Mouse (Mus musculus) myocyte (in vitro differentiated cells): ENCODE results near the gene Gchfr.

Experiments
- MYOD1 ChIP-seq, 3 experiments: IDR thresholded peaks; one replicate each; pipeline ENCODE4 v1.6.1; 2011; ENCODE audit warnings: control low read depth in 2 of 3, low read depth in 2 of 3, mild to moderate bottlenecking in 2 of 3, moderate library complexity in 1 of 3; ENCODE audit not compliant: insufficient read length in 2 of 3, control insufficient read depth in 1 of 3
- MYOG ChIP-seq, 3 experiments: IDR thresholded peaks; one replicate each; pipeline ENCODE4 v1.6.1; 2011; ENCODE audit warnings: control low read depth in 2 of 3, low read depth in 2 of 3, mild to moderate bottlenecking in 2 of 3; ENCODE audit not compliant: insufficient read length in 2 of 3, control insufficient read depth in 1 of 3, insufficient read depth in 1 of 3
- POLR2A ChIP-seq: IDR thresholded peaks from one replicate; pipeline ENCODE4 v1.6.1; 2011; ENCODE audit warnings: low read depth, mild to moderate bottlenecking, control low read depth, moderate library complexity; ENCODE audit not compliant: insufficient read length
- POLR2AphosphoS2 ChIP-seq: IDR thresholded peaks from one replicate; pipeline ENCODE4 v1.6.1; 2011; ENCODE audit warnings: low read depth, control low read depth; ENCODE audit not compliant: insufficient read length
- TCF12 ChIP-seq: IDR thresholded peaks from one replicate; pipeline ENCODE4 v1.6.1; 2011; ENCODE audit warnings: mild to moderate bottlenecking, control low read depth; ENCODE audit not compliant: poor library complexity, insufficient read depth, severe bottlenecking
- USF1 ChIP-seq: IDR thresholded peaks from one replicate; pipeline ENCODE4 v1.6.1; 2011; ENCODE audit warnings: low read depth, mild to moderate bottlenecking, control low read depth, moderate library complexity

DNA sequence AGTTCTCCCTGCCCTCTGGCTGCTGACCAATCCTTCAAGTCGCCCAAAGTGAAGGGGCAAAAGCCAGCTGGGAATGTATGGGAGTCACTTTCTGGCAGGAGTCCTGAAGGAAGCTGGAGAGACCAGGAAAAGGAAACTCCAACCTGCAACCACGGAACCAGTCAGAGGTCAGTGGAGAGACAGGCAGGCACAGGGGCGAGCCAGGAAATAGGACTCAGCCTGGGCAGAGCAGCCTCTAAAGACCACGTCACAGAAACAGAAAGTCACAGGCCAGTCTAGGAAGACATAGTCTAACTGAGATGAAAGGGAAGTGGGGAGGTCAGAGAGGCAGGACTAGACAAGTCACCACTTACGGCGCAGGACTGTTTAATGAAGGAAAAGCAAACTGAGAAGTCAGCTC, 8.0 kb downstream of the Gchfr start:
- no peak for TF ChIP-seq POLR2AphosphoS2
- no peak for TF ChIP-seq POLR2A
- no peak for TF ChIP-seq TCF12
- no peak for TF ChIP-seq USF1
- TF ChIP-seq MYOD1 (IDR thresholded peaks at IDR 0.05; ENCODE audit: control insufficient read depth in 1 of 3, insufficient read length in 2 of 3, low read depth in 2 of 3) = no peak
- peak in 1 of 3 experiments; percentile 42 for TF ChIP-seq MYOG (IDR thresholded peaks at IDR 0.05; ENCODE audit: control insufficient read depth in 1 of 3, insufficient read depth in 1 of 3, insufficient read length in 2 of 3, low read depth in 2 of 3)
